16 mouse cellular contexts compared by ENCODE assay signal in the genomic region with DNA sequence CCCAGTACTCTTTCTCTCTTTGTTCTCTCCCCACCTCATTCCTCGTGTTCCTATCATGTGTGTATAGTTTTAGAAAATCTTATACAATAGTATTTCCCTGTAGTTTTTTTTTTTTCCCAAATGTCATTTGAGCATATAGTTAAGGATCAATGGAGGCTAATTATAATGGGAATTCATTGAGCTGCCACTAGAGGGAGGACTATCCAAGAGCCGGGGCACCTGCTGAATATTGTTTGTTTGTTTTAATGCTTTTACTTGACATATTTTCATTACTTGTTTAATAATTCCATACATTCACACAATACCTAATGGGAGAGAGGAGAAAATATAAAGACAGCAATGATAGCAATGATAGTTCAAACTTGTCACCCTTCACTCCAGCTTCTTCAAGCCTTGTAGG.
DNase-seq lines count a peak whose midpoint lies in the region; TF ChIP-seq lines count a peak whose summit lies in the region.
"Had no signal": no experiment of that assay in that cellular context is flagged by ENCODE, and none has a peak within 500 bp of the region (broad histone marks: within the 10 kb centered on the region; RNA-seq: fewer than 3 reads in every experiment).

No protein-coding gene starts in this region.

- dilution Hi-C loops in CH12.LX (cut with MboI; ENCODE audit: extremely low pct_ligation_motif_present, extremely low pct_unique_long_range_greater_than_20kb, low sequenced_read_pairs): no loop called here

- H3K4me2 ChIP-seq in CH12.LX (ENCODE audit: insufficient read depth, low read depth, poor library complexity, severe bottlenecking): no peak overlapping the region
- H3K4me2 ChIP-seq: embryonic facial prominence, embryonic 15.5 days; forebrain, embryonic 15.5 days; liver, embryonic 12.5 days; neural tube, embryonic 12.5 days had no signal

- TF ChIP-seq RAD21 in CH12.LX (IDR thresholded peaks at IDR 0.05; ENCODE audit: low read depth, low read length): peak; percentile 33

- intact Hi-C loops in gastrocnemius, adult 2 months (cut with DNase I): no loop called here
- intact Hi-C loops in left cerebral cortex, adult 2 months (cut with DNase I): loop anchor here (2.0 to 5.0 kb wide), 2 partner anchors 206 to 373 kb away; no protein-coding TSS in a partner anchor

- TF ChIP-seq POLR2A in CH12.LX (IDR thresholded peaks at IDR 0.05; ENCODE audit: low read depth, low read length): no peak

- H3K9me3 ChIP-seq in CH12.LX (replicated peaks; ENCODE audit: low read length): no peaks in the 10 kb centered on the region
- H3K9me3 ChIP-seq: embryonic facial prominence, embryonic 15.5 days; forebrain, embryonic 15.5 days; heart, embryonic 10.5 days; liver, embryonic 12.5 days; neural tube, embryonic 12.5 days had no signal

- H3K4me1 ChIP-seq in CH12.LX (ENCODE audit: control insufficient read depth in 1 of 2, insufficient read depth in 2 of 2): no peaks in the 10 kb centered on the region
- H3K4me1 ChIP-seq: embryonic facial prominence, embryonic 15.5 days; forebrain, embryonic 15.5 days; heart, embryonic 10.5 days; liver, embryonic 12.5 days; neural tube, embryonic 12.5 days had no signal

- H3K27me3 ChIP-seq in CH12.LX (replicated peaks): no peaks in the 10 kb centered on the region
- H3K27me3 ChIP-seq: embryonic facial prominence, embryonic 15.5 days; forebrain, embryonic 15.5 days; liver, embryonic 12.5 days; neural tube, embryonic 12.5 days had no signal

- H3K36me3 ChIP-seq in CH12.LX (replicated peaks in 1 of 2; ENCODE audit: control insufficient read depth in 1 of 2, insufficient read depth in 1 of 2, low read length in 1 of 2): no peaks in the 10 kb centered on the region
- H3K36me3 ChIP-seq: embryonic facial prominence, embryonic 15.5 days; forebrain, embryonic 15.5 days; heart, embryonic 10.5 days; liver, embryonic 12.5 days; neural tube, embryonic 12.5 days had no signal

- H3K79me2 ChIP-seq in CH12.LX (replicated peaks; ENCODE audit: control insufficient read depth, extremely low read depth, insufficient read depth, poor library complexity, severe bottlenecking): no peaks in the 10 kb centered on the region

- H3K9ac ChIP-seq in CH12.LX (ENCODE audit: insufficient read depth, low read depth): no peak overlapping the region
- H3K9ac ChIP-seq: embryonic facial prominence, embryonic 15.5 days; forebrain, embryonic 15.5 days; liver, embryonic 12.5 days; neural tube, embryonic 12.5 days had no signal

- DNase-seq in gastrocnemius, adult 2 months: no peak
- no peak for DNase-seq in gastrocnemius, adult 8-10 months (ENCODE audit: low spot score in 2 of 2)
- no peak for DNase-seq in left cerebral cortex, adult 2 months (ENCODE audit: extremely low spot score in 1 of 2, low spot score in 2 of 2)
- no peak for DNase-seq in left cerebral cortex, adult 9 months (ENCODE audit: low spot score in 2 of 2)
- DNase-seq in CH12.LX (ENCODE audit: extremely low read depth) (peak; percentile 6), R1 (ENCODE audit: low read depth, low spot score) (peak; percentile 20)
- no peak for DNase-seq in spleen, postnatal 36 days (ENCODE audit: low spot score in 2 of 2)
- DNase-seq: adrenal gland, postnatal 25 days; gastrocnemius, postnatal 10 days; heart, postnatal 4 days; lung, postnatal 4 days had no signal

- TF ChIP-seq CTCF in gastrocnemius, adult 2 months (IDR thresholded peaks at IDR 0.05): peak; percentile 35
- peak; percentile 62 for TF ChIP-seq CTCF in left cerebral cortex, adult 2 months (IDR thresholded peaks at IDR 0.05)
- peak; percentile 22 to 61; a peak in 3 of 4 replicates for TF ChIP-seq CTCF in CH12.LX (conservative IDR thresholded peaks at IDR 0.05 in 1 of 2, IDR thresholded peaks at IDR 0.05 in 1 of 2; ENCODE audit: low read depth in 2 of 2, low read length in 2 of 2)

- no peak for TF ChIP-seq EP300 in CH12.LX (IDR thresholded peaks at IDR 0.05; ENCODE audit: low read length)

- no peak overlapping the region for H3K27ac ChIP-seq in gastrocnemius, adult 2 months
- H3K27ac ChIP-seq in left cerebral cortex, adult 2 months: no peak overlapping the region
- no peak overlapping the region for H3K27ac ChIP-seq in CH12.LX (ENCODE audit: insufficient read depth, low read depth)
- H3K27ac ChIP-seq: embryonic facial prominence, embryonic 15.5 days; forebrain, embryonic 15.5 days; heart, embryonic 10.5 days; liver, embryonic 12.5 days; neural tube, embryonic 12.5 days had no signal

- no peak overlapping the region for H3K4me3 ChIP-seq in gastrocnemius, adult 2 months
- H3K4me3 ChIP-seq in left cerebral cortex, adult 2 months: no peak overlapping the region
- H3K4me3 ChIP-seq in CH12.LX (replicated peaks in 1 of 3; ENCODE audit: low read depth in 2 of 3, low read length in 2 of 3, poor library complexity in 1 of 3): no peak overlapping the region
- H3K4me3 ChIP-seq: embryonic facial prominence, embryonic 15.5 days; forebrain, embryonic 15.5 days; heart, embryonic 10.5 days; liver, embryonic 12.5 days; neural tube, embryonic 12.5 days had no signal

- in situ Hi-C loops in CH12.LX (cut with MboI; ENCODE audit: low pct_ligation_motif_present, low pct_unique_long_range_greater_than_20kb, low sequenced_read_pairs): no loop called here

TF ChIP-seq in CH12.LX, 34 proteins besides CTCF, POLR2A, EP300 and RAD21:
- TF ChIP-seq KAT2A (IDR thresholded peaks at IDR 0.05; ENCODE audit: insufficient replicate concordance, low read length): no peak
- TF ChIP-seq SMC3 (IDR thresholded peaks at IDR 0.05; ENCODE audit: low read depth, low read length): peak; percentile 36
TF ChIP-seq in CH12.LX: peak in this region for 1.

Comparison
In these comparisons a context has a peak if more than half of its experiments do, and no peak if none do; other contexts are left out.
1. DNase-seq: peak in CH12.LX (single experiment) and R1 (single experiment); none in gastrocnemius, adult 2 months (single experiment), gastrocnemius, adult 8-10 months (0 of 2), left cerebral cortex, adult 2 months (0 of 2), left cerebral cortex, adult 9 months (0 of 2) and spleen, postnatal 36 days (0 of 2).
2. Peak in every context shown above with its lines, with median percentiles within 50 percentile points of each other: CTCF ChIP-seq.